Mouse (Mus musculus) cerebellum, adult 2 months (tissue): ENCODE measurements around the gene Plekha5.

ENCODE experiments used
- CTCF ChIP-seq: fragments of 200-500 bp; IDR thresholded peaks from 2 replicates; pipeline ENCODE4 v1.5.1; 2011; ENCODE audit warnings: low read depth, mild to moderate bottlenecking, control low read depth, low read length, moderate library complexity, borderline replicate concordance; ENCODE audit not compliant: insufficient read depth
- POLR2A ChIP-seq: fragments of 200-500 bp; IDR thresholded peaks from 2 replicates; pipeline ENCODE4 v1.6.1; 2011; ENCODE audit warnings: low read length, control low read depth, borderline replicate concordance; ENCODE audit not compliant: insufficient read depth

- TF ChIP-seq CTCF (no peak), POLR2A (no peak)
Measured at GRCm38 (mm10) chr6:140509151-140509530, 85.3 kb downstream of the Plekha5 start.
